Mouse (Mus musculus): ENCODE measurements around the gene Shroom2. TPM values are rescaled to one million over a fixed set of nuclear protein-coding genes. Genes with fewer than 3 reads are reported as not detected.

Gene Shroom2
- polyA plus RNA-seq, 1 experiment from 2014 or later: 0.89 TPM

- H3K36me3 ChIP-seq: no peaks in the 10 kb centered on the region
- no peaks in the 10 kb centered on the region for H3K9me3 ChIP-seq (replicated peaks)
- no peak overlapping the region for H3K9ac ChIP-seq
- H3K4me3 ChIP-seq (replicated peaks): no peak overlapping the region
- WGBS (ENCODE audit: insufficient replicate concordance): 48% methylated on average over 3 of the region's 3 CpGs
- H3K4me1 ChIP-seq (replicated peaks): no peaks in the 10 kb centered on the region
- DNase-seq (no peak), ATAC-seq (ENCODE audit: low read depth) (no peak)
- H3K27me3 ChIP-seq: no peaks in the 10 kb centered on the region; the same call in 1 of the 2 replicates
- H3K27ac ChIP-seq: no peak overlapping the region
- no peak overlapping the region for H3K4me2 ChIP-seq
Measured at GRCm38 (mm10) chrX:152701679-152702078, 67.6 kb downstream of the Shroom2 start.

- 69% methylated on average over 2 of the region's 2 CpGs for WGBS (ENCODE audit: insufficient replicate concordance)
- Histone ChIP-seq H3K4me3 (replicated peaks) (no peak overlapping the region), H3K9ac (no peak overlapping the region), H3K36me3 (no peaks in the 10 kb centered on the region), H3K27ac (no peak overlapping the region), H3K4me2 (no peak overlapping the region), H3K27me3 (no peaks in the 10 kb centered on the region), H3K4me1 (replicated peaks) (no peaks in the 10 kb centered on the region), H3K9me3 (replicated peaks) (no peaks in the 10 kb centered on the region)
- ATAC-seq (ENCODE audit: low read depth) (no peak), DNase-seq (no peak)
Measured at GRCm38 (mm10) chrX:152690788-152691291, 78.4 kb downstream of the Shroom2 start.

GRCm38 (mm10) chrX:152679190-152679814 lies 90.0 kb downstream of the Shroom2 start:
- Histone ChIP-seq H3K9ac (no peak overlapping the region), H3K4me2 (no peak overlapping the region), H3K27me3 (no peaks in the 10 kb centered on the region; the same call in 1 of the 2 replicates), H3K9me3 (replicated peaks) (no peaks in the 10 kb centered on the region), H3K4me3 (replicated peaks) (no peak overlapping the region), H3K36me3 (no peaks in the 10 kb centered on the region), H3K4me1 (replicated peaks) (no peaks in the 10 kb centered on the region), H3K27ac (no peak overlapping the region)
- DNase-seq (no peak), ATAC-seq (ENCODE audit: low read depth) (no peak)
- WGBS (ENCODE audit: insufficient replicate concordance): 58% methylated on average over 2 of the region's 2 CpGs

GRCm38 (mm10) chrX:152676357-152676756 lies 92.9 kb downstream of the Shroom2 start:
- DNase-seq: no peak
- Histone ChIP-seq H3K9ac (no peak overlapping the region), H3K9me3 (replicated peaks) (no peaks in the 10 kb centered on the region), H3K27ac (no peak overlapping the region), H3K4me2 (no peak overlapping the region), H3K27me3 (no peaks in the 10 kb centered on the region; the same call in 1 of the 2 replicates), H3K4me1 (replicated peaks) (no peaks in the 10 kb centered on the region), H3K36me3 (no peaks in the 10 kb centered on the region), H3K4me3 (replicated peaks) (no peak overlapping the region)
- 35% methylated on average over 3 of the region's 3 CpGs for WGBS (ENCODE audit: insufficient replicate concordance)
- no peak for ATAC-seq (ENCODE audit: low read depth)

GRCm38 (mm10) chrX:152673431-152673830 lies 95.8 kb downstream of the Shroom2 start:
- DNase-seq (no peak), ATAC-seq (ENCODE audit: low read depth) (no peak)
- Histone ChIP-seq H3K36me3 (no peaks in the 10 kb centered on the region), H3K27ac (no peak overlapping the region), H3K27me3 (no peaks in the 10 kb centered on the region), H3K4me2 (no peak overlapping the region), H3K9me3 (replicated peaks) (no peaks in the 10 kb centered on the region), H3K9ac (no peak overlapping the region), H3K4me1 (replicated peaks) (no peaks in the 10 kb centered on the region), H3K4me3 (replicated peaks) (no peak overlapping the region)
- WGBS (ENCODE audit: insufficient replicate concordance): 63% methylated on average over 3 of the region's 3 CpGs

- Histone ChIP-seq H3K4me3 (replicated peaks) (no peak overlapping the region), H3K27me3 (peaks cover 6% of the 10 kb centered on the region; the same call in 1 of the 2 replicates), H3K9ac (no peak overlapping the region), H3K4me1 (replicated peaks) (no peaks in the 10 kb centered on the region), H3K36me3 (no peaks in the 10 kb centered on the region), H3K4me2 (no peak overlapping the region), H3K9me3 (replicated peaks) (no peaks in the 10 kb centered on the region), H3K27ac (no peak overlapping the region)
- 41% methylated on average over 4 of the region's 4 CpGs for WGBS (ENCODE audit: insufficient replicate concordance)
- no peak for ATAC-seq (ENCODE audit: low read depth)
- DNase-seq: no peak
Measured at GRCm38 (mm10) chrX:152657363-152658036, 111.8 kb downstream of the Shroom2 start.

GRCm38 (mm10) chrX:152656609-152656939 lies 112.7 kb downstream of the Shroom2 start:
- no peak overlapping the region for H3K27ac ChIP-seq
- no peak overlapping the region for H3K9ac ChIP-seq
- H3K4me3 ChIP-seq (replicated peaks): no peak overlapping the region
- no peak for ATAC-seq (ENCODE audit: low read depth)
- H3K36me3 ChIP-seq: no peaks in the 10 kb centered on the region
- peaks cover 6% of the 10 kb centered on the region; the same call in 1 of the 2 replicates for H3K27me3 ChIP-seq
- 53% methylated on average over 2 of the region's 2 CpGs for WGBS (ENCODE audit: insufficient replicate concordance)
- H3K4me2 ChIP-seq: no peak overlapping the region
- no peaks in the 10 kb centered on the region for H3K9me3 ChIP-seq (replicated peaks)
- no peak for DNase-seq
- no peaks in the 10 kb centered on the region for H3K4me1 ChIP-seq (replicated peaks)

GRCm38 (mm10) chrX:152655796-152656608 lies 113.3 kb downstream of the Shroom2 start:
- H3K4me3 ChIP-seq (replicated peaks): no peak overlapping the region
- no peaks in the 10 kb centered on the region for H3K4me1 ChIP-seq (replicated peaks)
- H3K27me3 ChIP-seq: peaks cover 6% of the 10 kb centered on the region; the same call in 1 of the 2 replicates
- WGBS (ENCODE audit: insufficient replicate concordance): 61% methylated on average over 8 of the region's 8 CpGs
- H3K4me2 ChIP-seq: no peak overlapping the region
- no peaks in the 10 kb centered on the region for H3K36me3 ChIP-seq
- no peak for DNase-seq
- no peak overlapping the region for H3K27ac ChIP-seq
- no peak overlapping the region for H3K9ac ChIP-seq
- ATAC-seq (ENCODE audit: low read depth): no peak
- H3K9me3 ChIP-seq (replicated peaks): no peaks in the 10 kb centered on the region

GRCm38 (mm10) chrX:152652676-152653075 lies 116.6 kb downstream of the Shroom2 start:
- H3K27me3 ChIP-seq: peaks cover 6% of the 10 kb centered on the region; the same call in 1 of the 2 replicates
- no peak overlapping the region for H3K27ac ChIP-seq
- H3K9ac ChIP-seq: no peak overlapping the region
- H3K4me1 ChIP-seq (replicated peaks): no peaks in the 10 kb centered on the region
- H3K4me2 ChIP-seq: no peak overlapping the region
- no peaks in the 10 kb centered on the region for H3K36me3 ChIP-seq
- 87% methylated on average over 2 of the region's 2 CpGs for WGBS (ENCODE audit: insufficient replicate concordance)
- DNase-seq (no peak), ATAC-seq (ENCODE audit: low read depth) (no peak)
- no peak overlapping the region for H3K4me3 ChIP-seq (replicated peaks)
- H3K9me3 ChIP-seq (replicated peaks): no peaks in the 10 kb centered on the region

- WGBS (ENCODE audit: insufficient replicate concordance): 43% methylated on average over 4 of the region's 4 CpGs
- Histone ChIP-seq H3K36me3 (no peaks in the 10 kb centered on the region), H3K27me3 (no peaks in the 10 kb centered on the region; the same call in 1 of the 2 replicates), H3K4me3 (replicated peaks) (no peak overlapping the region), H3K9ac (no peak overlapping the region), H3K4me1 (replicated peaks) (no peaks in the 10 kb centered on the region), H3K4me2 (no peak overlapping the region), H3K27ac (no peak overlapping the region), H3K9me3 (replicated peaks) (no peaks in the 10 kb centered on the region)
- no peak for DNase-seq
- ATAC-seq (ENCODE audit: low read depth): no peak
Measured at GRCm38 (mm10) chrX:152644827-152645226, 124.4 kb downstream of the Shroom2 start.

All from liver, embryonic 13.5 days (tissue).